Mouse (Mus musculus): ENCODE data around the gene Rock2.

GRCm38 (mm10) chr12:16893656-16894395 lies 869 bp upstream of the Rock2 start:
- TF ChIP-seq CTCF (IDR thresholded peaks at IDR 0.05; ENCODE audit: control insufficient read depth, insufficient read depth, low read length) (no peak), POLR2A (IDR thresholded peaks at IDR 0.05; ENCODE audit: borderline replicate concordance, control insufficient read depth, low read depth, low read length) (no peak)

Measured in bone marrow, adult 2 months (tissue).